9 mouse cellular contexts compared by ENCODE assay signal in genomic region chr1:132333675-132334141, GRCm38 (mm10). TPM values are rescaled to one million over a fixed set of nuclear protein-coding genes. Genes with fewer than 3 reads are reported as not detected.
DNase-seq lines count a peak whose midpoint lies in the region; ATAC-seq and TF ChIP-seq lines count a peak whose summit lies in the region.
"Had no signal": no experiment of that assay in that cellular context is flagged by ENCODE, and none has a peak within 500 bp of the region (broad histone marks: within the 10 kb centered on the region; RNA-seq: fewer than 3 reads in every experiment).

No protein-coding gene starts in this region.

- WGBS in kidney, adult 2 months: 3% methylated on average over 4 of the region's 4 CpGs
- WGBS in lung, embryonic 16.5 days: 3% methylated on average over 4 of the region's 4 CpGs
- whole genome bisulfite sequencing in stomach, embryonic 16.5 days: 13% methylated on average over 4 of the region's 4 CpGs

- no peaks in the 10 kb centered on the region for H3K9me3 ChIP-seq in lung, embryonic 16.5 days (ENCODE audit: control insufficient read depth, low read length)
- no peaks in the 10 kb centered on the region for H3K9me3 ChIP-seq in stomach, embryonic 16.5 days (replicated peaks; ENCODE audit: control insufficient read depth, low read length)

- peaks cover 16% of the 10 kb centered on the region for H3K36me3 ChIP-seq in kidney, adult 2 months (ENCODE audit: control insufficient read depth, insufficient read depth, low read length)
- peaks cover 16% of the 10 kb centered on the region for H3K36me3 ChIP-seq in lung, embryonic 16.5 days (ENCODE audit: control insufficient read depth, insufficient read depth, low read length)
- no peaks in the 10 kb centered on the region for H3K36me3 ChIP-seq in stomach, embryonic 16.5 days (ENCODE audit: control insufficient read depth, insufficient read depth, low read length)

- H3K27me3 ChIP-seq in kidney, adult 2 months (replicated peaks; ENCODE audit: control insufficient read depth, insufficient read depth, low read length): no peaks in the 10 kb centered on the region
- H3K27me3 ChIP-seq in lung, embryonic 16.5 days (ENCODE audit: control insufficient read depth, insufficient read depth, low read depth, low read length): no peaks in the 10 kb centered on the region
- no peaks in the 10 kb centered on the region for H3K27me3 ChIP-seq in stomach, embryonic 16.5 days (ENCODE audit: control insufficient read depth, insufficient read depth, low read length)

- ATAC-seq in lung, embryonic 16.5 days (ENCODE audit: low read depth): peak; percentile 96
- ATAC-seq in stomach, embryonic 16.5 days (ENCODE audit: insufficient read depth, low FRiP score): peak; percentile 87
- no peak for ATAC-seq in megakaryocyte progenitor cell, adult 5-6 weeks (replicated peaks; ENCODE audit: poor library complexity)

- no peak for TF ChIP-seq POLR2A in kidney, adult 2 months (IDR thresholded peaks at IDR 0.05; ENCODE audit: low read depth, low read length)

- DNase-seq in 3134 (ENCODE audit: extremely low read depth, insufficient read length, low spot score): peak; percentile 69
- peak; percentile 89 for DNase-seq in embryo, embryonic 9.5 days (ENCODE audit: extremely low spot score)
- peak; percentile 76 for DNase-seq in heart, adult 8-10 months (ENCODE audit: low spot score)
- peak; percentile 97 for DNase-seq in kidney, adult 2 months
- DNase-seq in right cerebral cortex, adult 18-20 months: no peak

- H3K27ac ChIP-seq in kidney, adult 2 months (ENCODE audit: insufficient read depth, low read depth, low read length): peak overlapping the region; percentile 91
- H3K27ac ChIP-seq in lung, embryonic 16.5 days (ENCODE audit: low read length): peak overlapping the region; percentile 92
- peak overlapping the region; percentile 39 for H3K27ac ChIP-seq in stomach, embryonic 16.5 days (ENCODE audit: low read length)
- H3K27ac ChIP-seq: left cerebral cortex, adult 2 months had no signal

- no peak for TF ChIP-seq CTCF in kidney, adult 2 months (conservative IDR thresholded peaks at IDR 0.05; ENCODE audit: insufficient read depth, insufficient read length, low read depth, low read length)

- peaks cover 73% of the 10 kb centered on the region for H3K4me1 ChIP-seq in kidney, adult 2 months (ENCODE audit: control insufficient read depth, insufficient read depth, low read length)
- peaks cover 56% of the 10 kb centered on the region for H3K4me1 ChIP-seq in lung, embryonic 16.5 days (replicated peaks; ENCODE audit: control insufficient read depth, insufficient read depth, low read length)
- peaks cover 24% of the 10 kb centered on the region for H3K4me1 ChIP-seq in stomach, embryonic 16.5 days (ENCODE audit: control insufficient read depth, insufficient read depth, low read length)

- H3K4me3 ChIP-seq in kidney, adult 2 months (ENCODE audit: insufficient read depth, low read depth, low read length): no peak overlapping the region
- no peak overlapping the region for H3K4me3 ChIP-seq in lung, embryonic 16.5 days (ENCODE audit: low read length)
- no peak overlapping the region for H3K4me3 ChIP-seq in stomach, embryonic 16.5 days (replicated peaks; ENCODE audit: low read length)
- H3K4me3 ChIP-seq: left cerebral cortex, adult 2 months had no signal

- H3K9ac ChIP-seq in lung, embryonic 16.5 days (ENCODE audit: low read length): peak overlapping the region; percentile 5; the same call in 1 of the 2 replicates
- 0 out of 2 replicates have a peak overlapping the region, but pooled peaks have one; percentile 34 for H3K9ac ChIP-seq in stomach, embryonic 16.5 days (ENCODE audit: low read length)

- H3K4me2 ChIP-seq in lung, embryonic 16.5 days (ENCODE audit: low read depth, low read length): no peak overlapping the region
- H3K4me2 ChIP-seq in stomach, embryonic 16.5 days (ENCODE audit: low read depth, low read length): no peak overlapping the region

RNA-seq across cellular contexts. Expression of gene Nuak2, which starts 17.8 kb away (rescaled TPM):
- total RNA-seq in heart, adult 8-10 months (2022): 1 to 10 TPM; 3.8 to 5.2 (median 4.0) TPM
- 56.1 and 73.7 TPM in 2 replicates for polyA plus RNA-seq in kidney, adult 2 months (2012; rRNA removed)
- polyA plus RNA-seq in lung, embryonic 16.5 days (2015; fragmentation: Nextera tagmentation; extraction: Ambion mirVana): 23.4 TPM in 2 replicates
- polyA plus RNA-seq in stomach, embryonic 16.5 days (2015; fragmentation: Nextera tagmentation; extraction: Ambion mirVana): 6.8 and 6.9 TPM in 2 replicates
- 19.8 and 26.1 TPM in 2 replicates for total RNA-seq in megakaryocyte progenitor cell, adult 5-6 weeks (2015)
- total RNA-seq in megakaryocyte progenitor cell, adult 5-6 weeks (2017): 14.5 and 20.2 TPM in 2 replicates

RNA-seq across cellular contexts. Expression of gene Klhdc8a, which starts 35.3 kb away (rescaled TPM):
- 10 to 100 TPM; 11.8 to 22.9 (median 17.5) TPM for total RNA-seq in heart, adult 8-10 months (2022)
- 15.7 and 17.7 TPM in 2 replicates for polyA plus RNA-seq in kidney, adult 2 months (2012; rRNA removed)
- 0.50 and 0.87 TPM in 2 replicates for polyA plus RNA-seq in lung, embryonic 16.5 days (2015; fragmentation: Nextera tagmentation; extraction: Ambion mirVana)
- polyA plus RNA-seq in stomach, embryonic 16.5 days (2015; fragmentation: Nextera tagmentation; extraction: Ambion mirVana): 0.09 and 0.18 TPM in 2 replicates
- not detected in 2 replicates for total RNA-seq in megakaryocyte progenitor cell, adult 5-6 weeks (2015)
- total RNA-seq in megakaryocyte progenitor cell, adult 5-6 weeks (2017): not detected in 2 replicates

RNA-seq across cellular contexts. Expression of gene Tmcc2, which starts 57.4 kb away (rescaled TPM):
- total RNA-seq in heart, adult 8-10 months (2022): 10 to 100 TPM; 27.5 to 31.3 (median 28.9) TPM
- polyA plus RNA-seq in kidney, adult 2 months (2012; rRNA removed): 6.0 and 6.3 TPM in 2 replicates
- polyA plus RNA-seq in lung, embryonic 16.5 days (2015; fragmentation: Nextera tagmentation; extraction: Ambion mirVana): 11.0 and 16.3 TPM in 2 replicates
- polyA plus RNA-seq in stomach, embryonic 16.5 days (2015; fragmentation: Nextera tagmentation; extraction: Ambion mirVana): 25.5 and 28.3 TPM in 2 replicates
- total RNA-seq in megakaryocyte progenitor cell, adult 5-6 weeks (2015): 2.9 and 6.1 TPM in 2 replicates
- 5.5 and 6.0 TPM in 2 replicates for total RNA-seq in megakaryocyte progenitor cell, adult 5-6 weeks (2017)

Comparison
In these comparisons a context has a peak if more than half of its experiments do, and no peak if none do; other contexts are left out.
1. H3K27ac ChIP-seq: peak in every context shown above with its lines; median percentile 92 in lung, embryonic 16.5 days; 91 in kidney, adult 2 months; 39 in stomach, embryonic 16.5 days.